Mouse (Mus musculus) kidney, embryonic 14.5 days (tissue): ENCODE measurements around the gene Smg7. TPM values are rescaled to one million over a fixed set of nuclear protein-coding genes. Genes with fewer than 3 reads are reported as not detected.

ENCODE experiments used
- ATAC-seq: fragments of 200-750 bp; cut with Nextera tagmentation; 2 replicates; pipeline ENCODE4 v1.8.0; 2017; ENCODE audit warnings: moderate number of reproducible peaks, mild to moderate bottlenecking, moderate TSS enrichment, moderate library complexity; ENCODE audit not compliant: low FRiP score, low TSS enrichment
- H3K27ac ChIP-seq: fragments of 300-500 bp; sonication (generic); 2 replicates; pipeline ENCODE4 v1.5.1; 2014; ENCODE audit warnings: low read depth, mild to moderate bottlenecking, low read length, moderate library complexity, mixed read lengths
- H3K27me3 ChIP-seq: fragments of 300-500 bp; sonication (generic); 2 replicates; pipeline ENCODE4 v1.6.1; 2014; ENCODE audit warnings: mild to moderate bottlenecking, low read length; ENCODE audit not compliant: control insufficient read depth, insufficient read depth
- H3K36me3 ChIP-seq: fragments of 300-500 bp; sonication (generic); 2 replicates; pipeline ENCODE4 v1.6.1; 2014; ENCODE audit warnings: low read length, mixed read lengths; ENCODE audit not compliant: control insufficient read depth, insufficient read depth
- H3K4me1 ChIP-seq: fragments of 300-500 bp; sonication (generic); 2 replicates; pipeline ENCODE4 v1.6.1; 2014; ENCODE audit warnings: low read length, mixed read lengths; ENCODE audit not compliant: control insufficient read depth, insufficient read depth
- H3K4me2 ChIP-seq: fragments of 300-500 bp; sonication (generic); replicated peaks from 2 replicates; pipeline ENCODE4 v1.6.1; 2014; ENCODE audit warnings: low read depth, mild to moderate bottlenecking, low read length
- H3K4me3 ChIP-seq: fragments of 300-500 bp; sonication (generic); 2 replicates; pipeline ENCODE4 v1.5.1; 2014; ENCODE audit warnings: mild to moderate bottlenecking, low read length
- H3K9ac ChIP-seq: fragments of 300-500 bp; sonication (generic); 2 replicates; pipeline ENCODE4 v1.6.1; 2014; ENCODE audit warnings: low read depth, mild to moderate bottlenecking, low read length, moderate library complexity
- H3K9me3 ChIP-seq: fragments of 300-500 bp; sonication (generic); 2 replicates; pipeline ENCODE4 v1.6.1; 2016; ENCODE audit warnings: low read length; ENCODE audit not compliant: control insufficient read depth
- WGBS: fragments of 180-500 bp; shearing (Covaris S2); extraction: QIAGEN DNeasy Blood & Tissue Kit; methylation state at CpG from one replicate; pipeline ENCODE4 v1.1.7; 2014; 5-methylcytosine and 5-hydroxymethylcytosine counted together
- polyA plus RNA-seq: library from polyadenylated mRNA; unstranded; fragments of >200 nt; fragmentation: Nextera tagmentation; extraction: Ambion mirVana; gene quantifications from 2 replicates; pipeline ENCODE4 v1.2.1, GENCODE M21; 2014

The Smg7 gene
- polyA plus RNA-seq, 1 experiment from 2014 or later, result 43.1 TPM

DNA sequence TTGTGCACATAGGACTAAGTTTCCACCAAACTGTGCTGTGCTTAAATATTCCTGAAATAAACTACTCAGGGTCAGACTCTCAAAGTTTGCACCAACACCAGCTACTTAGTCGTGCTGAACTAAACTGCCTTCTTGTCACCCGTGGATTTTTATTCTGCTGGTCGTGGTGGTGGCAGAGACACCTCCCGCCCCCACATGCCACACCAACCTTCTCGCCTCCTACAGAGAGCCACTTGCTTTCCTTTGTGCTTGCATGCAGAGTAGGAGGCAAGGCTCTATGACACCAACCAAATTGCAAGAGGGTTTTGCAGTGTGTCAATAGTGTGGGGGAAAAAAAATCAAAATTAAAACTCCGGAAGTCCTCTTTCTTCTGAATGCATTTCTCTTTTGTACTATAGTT is 82.9 kb downstream of the Smg7 start:
- no peak overlapping the region for H3K4me2 ChIP-seq
- no peaks in the 10 kb centered on the region for H3K9me3 ChIP-seq
- no peaks in the 10 kb centered on the region for H3K36me3 ChIP-seq
- ATAC-seq, result no peak
- H3K4me1 ChIP-seq, result peaks cover 18% of the 10 kb centered on the region
- no peak overlapping the region for H3K4me3 ChIP-seq
- no peak overlapping the region for H3K27ac ChIP-seq
- no peaks in the 10 kb centered on the region for H3K27me3 ChIP-seq
- H3K9ac ChIP-seq, result no peak overlapping the region
- 63% methylated on average over 6 of the region's 6 CpGs for WGBS

DNA sequence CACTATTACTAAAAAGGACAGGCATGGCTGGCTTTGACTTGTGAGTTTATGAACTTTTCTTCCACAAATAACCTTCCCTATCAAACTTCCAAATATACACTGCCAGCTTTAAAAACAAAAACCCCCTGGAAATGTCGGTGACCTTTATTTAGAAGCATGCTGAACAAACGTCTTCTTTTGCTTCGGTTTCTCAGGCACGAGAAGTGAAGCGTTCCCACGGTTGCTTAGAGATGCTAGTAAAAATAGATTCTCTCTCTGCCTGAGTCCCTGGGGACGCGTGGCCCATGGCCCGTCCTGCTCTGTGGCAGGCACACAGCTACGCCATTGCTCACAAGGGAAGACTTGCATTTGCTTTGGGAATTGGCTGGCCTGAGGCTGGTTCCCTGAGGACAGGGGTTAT is 84.7 kb downstream of the Smg7 start:
- H3K9me3 ChIP-seq, result no peaks in the 10 kb centered on the region
- H3K36me3 ChIP-seq, result no peaks in the 10 kb centered on the region
- H3K9ac ChIP-seq, result no peak overlapping the region
- peak overlapping the region; percentile 51; the same call in 1 of the 2 replicates for H3K27ac ChIP-seq
- no peak overlapping the region for H3K4me3 ChIP-seq
- peaks cover 18% of the 10 kb centered on the region for H3K4me1 ChIP-seq
- no peak overlapping the region for H3K4me2 ChIP-seq
- no peaks in the 10 kb centered on the region for H3K27me3 ChIP-seq
- WGBS, result 15% methylated on average over 10 of the region's 10 CpGs
- peak; percentile 65; the same call in 1 of the 2 replicates for ATAC-seq

DNA sequence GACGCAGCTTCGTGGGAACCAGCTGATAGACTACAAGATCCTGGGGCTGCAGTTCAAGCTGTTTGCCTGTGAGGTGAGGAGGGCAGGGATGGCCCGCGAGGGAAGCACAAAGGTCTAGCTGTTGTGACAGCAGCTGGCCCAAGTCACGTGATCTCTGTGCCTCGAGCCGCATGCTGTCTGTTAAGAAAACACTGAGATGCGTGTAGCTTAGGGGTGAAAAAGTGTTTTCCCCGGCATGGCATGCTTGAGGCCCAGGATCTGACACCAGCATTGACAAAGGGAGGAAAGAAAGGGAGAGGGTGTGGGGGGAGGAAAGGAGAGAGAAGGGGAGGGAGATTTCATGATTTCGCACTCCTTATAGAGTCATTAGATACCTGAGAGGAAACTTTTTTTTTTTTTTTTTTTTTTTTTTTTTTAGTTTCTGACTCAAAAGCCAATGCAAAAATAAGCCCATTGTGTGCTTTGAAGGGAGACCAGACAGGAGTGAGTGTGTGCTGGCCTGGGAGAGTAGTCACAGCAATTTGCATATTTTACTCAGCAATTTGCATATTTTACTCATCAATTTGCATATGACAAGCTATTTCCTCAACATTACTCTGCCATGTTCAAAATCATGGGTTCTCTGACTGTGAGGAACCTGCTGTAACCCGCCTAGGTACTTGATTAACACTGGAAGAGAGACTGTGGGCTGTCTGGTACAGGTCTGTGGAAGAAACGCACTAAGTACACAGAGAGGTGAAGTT is 85.2 kb downstream of the Smg7 start:
- WGBS, result 34% methylated on average over 12 of the region's 12 CpGs
- H3K27me3 ChIP-seq, result no peaks in the 10 kb centered on the region
- H3K27ac ChIP-seq, result peak overlapping the region; percentile 51; the same call in 1 of the 2 replicates
- no peak overlapping the region for H3K4me3 ChIP-seq
- H3K4me1 ChIP-seq, result peaks cover 18% of the 10 kb centered on the region
- no peaks in the 10 kb centered on the region for H3K9me3 ChIP-seq
- no peak overlapping the region for H3K9ac ChIP-seq
- H3K4me2 ChIP-seq, result no peak overlapping the region
- peak; percentile 33; the same call in 1 of the 2 replicates for ATAC-seq
- no peaks in the 10 kb centered on the region for H3K36me3 ChIP-seq

DNA sequence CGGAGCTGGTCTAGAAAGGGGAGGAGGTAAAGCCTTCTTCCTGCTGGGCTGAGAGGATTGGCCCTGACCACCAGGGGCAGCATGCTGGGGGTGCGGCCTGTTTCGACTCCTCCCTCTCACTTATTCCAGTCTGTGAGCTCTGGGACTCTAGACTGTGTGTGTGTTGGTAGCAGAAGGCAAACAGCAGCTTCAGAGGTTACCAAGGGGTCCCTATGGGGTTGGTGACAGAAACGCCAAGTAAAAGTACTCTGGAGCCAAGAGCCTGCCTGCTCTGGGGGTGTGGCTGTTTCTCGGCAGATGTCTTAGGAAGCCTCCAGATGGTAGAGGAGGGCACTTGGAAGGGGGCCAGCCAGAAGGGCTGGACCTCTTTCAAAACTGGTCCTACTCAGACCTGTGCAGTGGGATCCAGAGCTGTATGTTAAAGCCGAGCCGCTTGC is 87.2 kb downstream of the Smg7 start:
- no peaks in the 10 kb centered on the region for H3K9me3 ChIP-seq
- H3K4me2 ChIP-seq, result no peak overlapping the region
- H3K9ac ChIP-seq, result no peak overlapping the region
- peaks cover 18% of the 10 kb centered on the region for H3K4me1 ChIP-seq
- WGBS, result 37% methylated on average over 7 of the region's 7 CpGs
- no peaks in the 10 kb centered on the region for H3K27me3 ChIP-seq
- no peak overlapping the region for H3K27ac ChIP-seq
- peak; percentile 45; the same call in 1 of the 2 replicates for ATAC-seq
- no peaks in the 10 kb centered on the region for H3K36me3 ChIP-seq
- H3K4me3 ChIP-seq, result no peak overlapping the region

DNA sequence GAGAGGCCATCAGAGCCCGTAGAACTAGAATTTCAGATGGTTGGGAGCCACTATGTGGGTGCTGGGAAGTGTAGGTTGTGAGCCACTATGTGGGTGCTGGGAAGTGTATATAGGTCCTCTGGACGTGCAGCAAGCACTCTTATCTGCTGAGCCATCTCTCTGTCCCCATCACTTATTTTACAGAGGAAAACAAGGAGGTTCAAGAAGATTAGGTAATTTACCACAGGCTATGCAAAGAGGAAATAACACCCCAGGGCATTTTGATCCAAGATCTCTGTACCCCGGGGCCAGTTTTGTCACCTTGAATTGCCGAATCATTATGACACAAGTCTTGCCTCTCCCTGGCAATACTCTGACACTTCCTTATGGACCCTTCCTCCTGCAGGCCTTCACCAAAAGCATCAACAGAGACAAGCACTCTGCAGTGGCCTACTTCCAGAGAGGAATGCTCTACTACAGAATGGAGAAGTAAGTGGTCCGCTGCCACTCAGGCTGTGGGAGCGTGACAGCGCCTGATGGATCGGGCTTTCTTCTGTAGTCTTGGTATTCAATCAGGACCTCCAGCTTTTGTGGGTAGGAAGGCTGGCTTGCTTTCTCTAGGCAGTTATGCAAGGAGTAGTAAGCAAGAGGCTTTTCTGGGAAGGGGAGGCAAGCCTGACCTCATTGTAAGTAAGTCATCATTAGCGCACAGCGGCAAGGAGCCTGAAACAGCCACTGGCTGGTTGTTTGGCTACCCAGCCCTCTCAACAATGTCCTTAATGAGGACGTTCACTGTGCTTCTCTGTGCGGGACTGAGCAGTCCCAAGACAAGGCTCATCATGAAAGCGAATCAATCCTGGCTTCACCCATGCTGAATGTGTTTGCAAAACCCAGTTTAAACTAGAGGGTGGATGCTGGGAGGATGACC is 91.7 kb downstream of the Smg7 start:
- no peaks in the 10 kb centered on the region for H3K36me3 ChIP-seq
- no peak overlapping the region for H3K27ac ChIP-seq
- no peaks in the 10 kb centered on the region for H3K9me3 ChIP-seq
- H3K27me3 ChIP-seq, result no peaks in the 10 kb centered on the region
- H3K9ac ChIP-seq, result no peak overlapping the region
- peaks cover 9% of the 10 kb centered on the region; the same call in 1 of the 2 replicates for H3K4me1 ChIP-seq
- 77% methylated on average over 13 of the region's 13 CpGs for WGBS
- H3K4me3 ChIP-seq, result no peak overlapping the region
- no peak overlapping the region for H3K4me2 ChIP-seq
- no peak for ATAC-seq

DNA sequence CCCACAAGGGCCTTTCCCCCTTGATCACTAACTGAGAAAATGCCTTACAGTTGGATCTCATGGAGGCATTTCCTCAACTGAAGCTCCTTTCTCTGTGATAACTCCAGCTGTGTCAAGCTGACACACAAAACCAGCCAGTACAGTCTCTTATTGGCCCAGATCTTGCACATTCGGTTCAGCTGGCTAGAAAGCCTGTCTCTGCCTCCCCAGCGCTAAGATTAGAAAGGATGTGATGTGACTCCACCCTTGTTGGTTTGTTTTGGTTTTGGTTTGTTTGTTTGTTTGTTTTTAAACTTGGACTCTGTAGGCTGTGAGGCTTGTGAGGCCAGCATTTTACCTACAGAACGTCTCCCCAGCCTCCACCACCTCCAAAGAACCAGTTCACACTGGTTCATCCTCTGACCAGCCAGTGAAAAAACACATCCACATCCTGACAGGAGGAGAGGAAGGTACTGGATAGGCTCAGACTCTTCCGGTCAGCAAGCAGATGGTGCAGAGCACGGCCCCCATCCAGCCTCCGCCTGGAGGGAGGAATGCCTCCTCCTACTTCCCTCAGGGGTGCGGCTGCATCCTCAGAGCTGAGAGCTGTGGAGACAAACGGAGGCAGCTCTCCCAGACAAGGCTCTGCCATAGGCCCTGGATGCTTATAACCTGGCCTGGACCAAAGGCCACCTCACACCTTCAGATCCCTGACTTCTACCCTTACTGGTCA is 92.7 kb downstream of the Smg7 start:
- Histone ChIP-seq H3K27ac (0 out of 2 replicates have a peak overlapping the region, but pooled peaks have one; percentile 17), H3K4me2 (no peak overlapping the region; the same call in 1 of the 2 replicates), H3K4me1 (peaks cover 9% of the 10 kb centered on the region; the same call in 1 of the 2 replicates), H3K9ac (no peak overlapping the region), H3K4me3 (no peak overlapping the region), H3K9me3 (no peaks in the 10 kb centered on the region), H3K27me3 (no peaks in the 10 kb centered on the region), H3K36me3 (no peaks in the 10 kb centered on the region)
- 24% methylated on average over 8 of the region's 8 CpGs for WGBS
- peak; percentile 72 for ATAC-seq

DNA sequence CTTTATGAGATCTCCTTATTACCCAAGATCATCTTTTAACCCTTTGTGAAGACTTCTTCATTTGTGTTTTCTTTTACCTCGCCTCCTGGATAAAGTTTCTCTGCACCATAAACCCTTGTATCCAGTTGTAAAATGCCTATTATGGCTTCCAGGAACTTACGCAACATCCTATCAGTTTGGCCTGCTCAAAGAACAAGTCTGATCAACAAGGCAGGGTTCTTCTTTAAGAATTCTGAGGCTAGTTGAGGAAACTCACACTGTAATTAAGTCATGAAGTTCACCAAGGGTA is 94.1 kb downstream of the Smg7 start:
- ATAC-seq, result no peak
- Histone ChIP-seq H3K9me3 (no peaks in the 10 kb centered on the region), H3K4me2 (no peak overlapping the region), H3K27me3 (no peaks in the 10 kb centered on the region), H3K4me1 (peaks cover 9% of the 10 kb centered on the region; the same call in 1 of the 2 replicates), H3K36me3 (no peaks in the 10 kb centered on the region), H3K9ac (no peak overlapping the region), H3K4me3 (no peak overlapping the region), H3K27ac (no peak overlapping the region)
- 63% methylated on average over 2 of the region's 2 CpGs for WGBS

DNA sequence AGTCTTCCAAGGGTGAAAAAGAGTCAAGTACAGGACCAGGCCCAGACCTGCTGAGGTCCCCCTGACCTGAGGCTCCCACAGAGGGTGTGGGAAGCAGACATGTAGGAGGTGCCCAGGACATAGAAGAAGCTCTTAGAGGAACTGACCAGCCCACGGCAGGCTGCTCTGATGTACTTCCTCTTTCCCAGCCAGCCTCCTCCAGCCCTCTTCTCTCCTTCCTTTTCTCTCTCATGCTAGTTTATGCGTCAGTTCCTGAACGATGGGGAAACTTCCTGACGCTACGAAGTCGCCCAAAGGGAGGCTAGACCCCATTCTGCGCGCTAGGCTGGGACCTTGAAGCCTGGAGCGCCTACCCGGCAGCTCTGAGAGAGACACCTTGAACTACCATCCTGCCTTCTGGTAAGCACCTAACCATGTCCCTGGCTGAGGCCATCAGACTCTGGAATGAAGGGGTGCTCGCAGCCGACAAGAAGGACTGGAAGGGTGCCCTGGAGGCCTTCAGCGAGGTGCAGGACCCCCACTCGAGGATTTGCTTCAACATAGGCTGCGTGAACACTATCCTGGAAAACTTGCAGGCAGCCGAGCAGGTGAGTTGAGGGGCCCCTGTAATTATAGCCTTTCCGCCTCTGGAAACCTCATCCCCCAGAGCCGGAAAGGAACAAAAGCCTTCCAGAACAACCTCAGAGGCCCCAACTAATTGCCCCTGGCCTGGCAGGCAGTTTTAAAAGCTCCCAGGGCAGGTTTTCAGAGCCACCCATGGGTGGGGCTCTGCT is 94.6 kb downstream of the Smg7 start:
- no peak overlapping the region for H3K27ac ChIP-seq
- WGBS, result 37% methylated on average over 18 of the region's 18 CpGs
- peak; percentile 30; the same call in 1 of the 2 replicates for ATAC-seq
- H3K9me3 ChIP-seq, result no peaks in the 10 kb centered on the region
- peaks cover 9% of the 10 kb centered on the region; the same call in 1 of the 2 replicates for H3K4me1 ChIP-seq
- H3K9ac ChIP-seq, result no peak overlapping the region
- no peak overlapping the region for H3K4me3 ChIP-seq
- H3K36me3 ChIP-seq, result no peaks in the 10 kb centered on the region
- no peak overlapping the region for H3K4me2 ChIP-seq
- no peaks in the 10 kb centered on the region for H3K27me3 ChIP-seq
